Mouse (Mus musculus) myocyte (in vitro differentiated cells): ENCODE results near the gene Prkg1. TPM values are rescaled to one million over a fixed set of nuclear protein-coding genes. Genes with fewer than 3 reads are reported as not detected.
"Not testable (repeated sequence)": the region's sequence is repeated elsewhere in the genome, so short reads cannot be mapped to it uniquely, and the experiment has no call there.

Experiments used
- H3K27me3 ChIP-seq: one replicate; pipeline ENCODE4 v1.6.1; 2011; ENCODE audit not compliant: control insufficient read depth, insufficient read depth, insufficient read length
- H3K36me3 ChIP-seq: one replicate; pipeline ENCODE4 v1.6.1; 2011; ENCODE audit not compliant: control insufficient read depth, insufficient read depth
- H3K4me2 ChIP-seq: one replicate; pipeline ENCODE4 v1.6.1; 2011; ENCODE audit warnings: low read depth, control low read depth
- H3K4me3 ChIP-seq: one replicate; pipeline ENCODE4 v1.5.1; 2011; ENCODE audit warnings: mild to moderate bottlenecking, control low read depth, moderate library complexity
- H3K79me2 ChIP-seq: one replicate; pipeline ENCODE4 v1.6.1; 2011; ENCODE audit not compliant: control insufficient read depth, insufficient read depth
- H3ac ChIP-seq: one replicate; pipeline ENCODE4 v1.6.1; 2011; ENCODE audit not compliant: control insufficient read depth, insufficient read length
- CEBPB ChIP-seq: IDR thresholded peaks from 2 replicates; pipeline ENCODE4 v1.6.1; 2011; ENCODE audit warnings: mild to moderate bottlenecking, moderate library complexity; ENCODE audit not compliant: poor library complexity, insufficient read depth, severe bottlenecking
- E2F4 ChIP-seq: IDR thresholded peaks from one replicate; pipeline ENCODE4 v1.6.1; 2011; ENCODE audit warnings: mild to moderate bottlenecking, control low read depth, moderate library complexity; ENCODE audit not compliant: insufficient read depth
- MAX ChIP-seq: IDR thresholded peaks from one replicate; pipeline ENCODE4 v1.6.1; 2011; ENCODE audit warnings: low read depth, mild to moderate bottlenecking, control low read depth
- MYOD1 ChIP-seq, 3 experiments: IDR thresholded peaks; one replicate each; pipeline ENCODE4 v1.6.1; 2011; ENCODE audit warnings: control low read depth in 2 of 3, low read depth in 2 of 3, mild to moderate bottlenecking in 2 of 3, moderate library complexity in 1 of 3; ENCODE audit not compliant: insufficient read length in 2 of 3, control insufficient read depth in 1 of 3
- MYOG ChIP-seq, 3 experiments: IDR thresholded peaks; one replicate each; pipeline ENCODE4 v1.6.1; 2011; ENCODE audit warnings: control low read depth in 2 of 3, low read depth in 2 of 3, mild to moderate bottlenecking in 2 of 3; ENCODE audit not compliant: insufficient read length in 2 of 3, control insufficient read depth in 1 of 3, insufficient read depth in 1 of 3
- POLR2A ChIP-seq: IDR thresholded peaks from one replicate; pipeline ENCODE4 v1.6.1; 2011; ENCODE audit warnings: low read depth, mild to moderate bottlenecking, control low read depth, moderate library complexity; ENCODE audit not compliant: insufficient read length
- POLR2AphosphoS2 ChIP-seq: IDR thresholded peaks from one replicate; pipeline ENCODE4 v1.6.1; 2011; ENCODE audit warnings: low read depth, control low read depth; ENCODE audit not compliant: insufficient read length
- REST ChIP-seq: IDR thresholded peaks from one replicate; pipeline ENCODE4 v1.6.1; 2011; ENCODE audit warnings: mild to moderate bottlenecking, control low read depth, moderate library complexity; ENCODE audit not compliant: insufficient read depth, insufficient read length
- SRF ChIP-seq: IDR thresholded peaks from one replicate; pipeline ENCODE4 v1.6.1; 2011; ENCODE audit warnings: low read depth; ENCODE audit not compliant: control insufficient read depth, insufficient read length
- TCF12 ChIP-seq: IDR thresholded peaks from one replicate; pipeline ENCODE4 v1.6.1; 2011; ENCODE audit warnings: mild to moderate bottlenecking, control low read depth; ENCODE audit not compliant: poor library complexity, insufficient read depth, severe bottlenecking
- TCF3 ChIP-seq: IDR thresholded peaks from one replicate; pipeline ENCODE4 v1.6.1; 2011; ENCODE audit warnings: low read depth, control low read depth; ENCODE audit not compliant: insufficient read length
- USF1 ChIP-seq: IDR thresholded peaks from one replicate; pipeline ENCODE4 v1.6.1; 2011; ENCODE audit warnings: low read depth, mild to moderate bottlenecking, control low read depth, moderate library complexity
- polyA plus RNA-seq: library from polyadenylated mRNA; unstranded; fragments of >200 nt; fragmentation: generic; extraction: Trizol; gene quantifications from one replicate; pipeline ENCODE4 v1.2.1, GENCODE M21; 2012; ENCODE audit warnings: missing spikeins

Gene Prkg1
- polyA plus RNA-seq, 1 experiment: 1.7 TPM

DNA sequence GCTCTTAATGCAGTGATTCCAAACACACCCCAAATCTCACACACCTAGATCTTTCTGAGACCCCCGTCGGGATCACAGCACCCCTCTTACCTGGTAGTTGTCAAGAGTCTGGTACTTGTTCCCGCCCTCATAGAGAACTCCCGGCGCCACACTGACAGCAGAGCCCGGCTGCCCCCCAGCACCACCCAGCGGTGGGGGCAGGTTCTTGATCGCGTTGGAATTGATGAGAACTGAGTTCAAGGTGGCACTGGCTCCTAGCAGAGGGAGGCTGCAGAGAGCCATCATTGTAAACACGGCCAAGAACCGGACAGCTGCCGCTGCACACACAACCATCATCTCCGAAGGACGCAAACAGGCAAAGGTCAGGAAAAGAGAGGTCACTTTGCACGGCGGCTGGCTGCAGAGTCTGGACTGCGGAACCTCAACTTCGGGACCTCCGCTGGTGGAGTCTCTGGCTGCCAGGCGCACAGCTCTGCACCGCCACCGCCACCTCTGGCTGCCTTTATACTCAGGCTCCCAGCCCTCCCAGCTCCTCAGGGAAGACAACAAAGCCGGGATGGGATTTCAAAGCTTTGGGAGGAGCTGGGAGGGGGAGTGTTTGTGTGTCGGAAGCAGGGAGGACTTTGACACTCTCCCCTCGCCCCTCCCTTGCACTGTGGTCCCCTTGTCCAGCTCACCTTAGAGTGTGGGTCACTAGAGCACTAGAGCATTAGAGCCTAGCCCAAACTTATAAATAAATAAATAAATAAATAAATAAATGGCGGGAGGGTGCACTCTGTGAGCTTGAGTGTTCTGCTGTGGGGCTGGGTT lies 1215.6 kb downstream of the Prkg1 start, which contains the start of gene Dkk1:
TSS of gene Dkk1 (minus strand) at position 622 of the 810 bp plus-strand sequence.
- no peaks in the 10 kb centered on the region for H3K79me2 ChIP-seq
- no peak for TF ChIP-seq MYOG (IDR thresholded peaks at IDR 0.05; ENCODE audit: control insufficient read depth in 1 of 3, insufficient read depth in 1 of 3, insufficient read length in 2 of 3, low read depth in 2 of 3)
- TF ChIP-seq SRF: no peak
- no peak for TF ChIP-seq TCF3
- no peak for TF ChIP-seq E2F4
- no peak for TF ChIP-seq MYOD1 (IDR thresholded peaks at IDR 0.05; ENCODE audit: control insufficient read depth in 1 of 3, insufficient read length in 2 of 3, low read depth in 2 of 3)
- TF ChIP-seq USF1: no peak
- no peak for TF ChIP-seq MAX
- no peak for TF ChIP-seq CEBPB
- no peak for TF ChIP-seq POLR2A
- TF ChIP-seq REST: no peak
- TF ChIP-seq POLR2AphosphoS2: no peak
- no peak for TF ChIP-seq TCF12
- H3K27me3 ChIP-seq: peaks cover 36% of the 10 kb centered on the region
- H3K4me2 ChIP-seq: no peak within 1 kb of the TSS
- no peaks in the 10 kb centered on the region for H3K36me3 ChIP-seq
- no peak within 1 kb of the TSS for H3K4me3 ChIP-seq
- no peak within 1 kb of the TSS for H3ac ChIP-seq

DNA sequence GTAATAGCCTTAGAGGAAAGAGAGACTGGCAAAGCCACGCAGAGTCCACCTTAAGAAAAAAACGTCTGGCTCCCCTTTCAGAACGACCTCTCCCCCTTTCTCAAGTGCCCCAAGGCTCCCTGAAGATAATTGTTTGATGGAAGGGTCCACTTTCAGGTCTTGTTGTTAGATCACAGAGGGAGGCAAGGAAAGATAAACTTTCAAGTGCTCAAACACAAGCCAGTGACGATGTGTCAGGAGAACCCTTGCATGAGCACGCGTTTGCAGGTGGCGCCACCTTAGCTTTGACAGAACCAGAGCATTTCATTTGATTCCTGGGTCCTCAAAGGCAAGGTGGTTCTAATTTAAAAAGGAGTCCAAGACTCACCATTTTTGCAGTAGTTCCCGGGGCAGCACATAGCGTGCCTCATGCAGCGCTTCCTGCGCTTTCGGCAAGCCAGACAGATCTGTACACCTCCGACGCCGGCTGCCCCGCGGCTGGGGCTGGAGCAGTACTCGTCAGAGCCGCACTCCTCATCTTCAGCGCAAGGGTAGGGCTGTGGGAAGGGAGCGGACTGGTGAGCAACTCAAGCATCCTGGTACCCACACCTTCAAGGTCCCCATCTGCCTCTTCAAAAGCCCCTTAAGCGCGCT lies 1216.3 kb downstream of the Prkg1 start:
- Histone ChIP-seq H3K4me3 (no peak overlapping the region), H3ac (no peak overlapping the region), H3K27me3 (peaks cover 36% of the 10 kb centered on the region), H3K4me2 (no peak overlapping the region), H3K36me3 (no peaks in the 10 kb centered on the region), H3K79me2 (no peaks in the 10 kb centered on the region)
- TF ChIP-seq MYOG (IDR thresholded peaks at IDR 0.05; ENCODE audit: control insufficient read depth in 1 of 3, insufficient read depth in 1 of 3, insufficient read length in 2 of 3, low read depth in 2 of 3): no peak
- no peak for TF ChIP-seq USF1
- no peak for TF ChIP-seq CEBPB
- no peak for TF ChIP-seq SRF
- TF ChIP-seq TCF3: no peak
- no peak for TF ChIP-seq REST
- no peak for TF ChIP-seq E2F4
- TF ChIP-seq POLR2AphosphoS2: no peak
- TF ChIP-seq MYOD1 (IDR thresholded peaks at IDR 0.05; ENCODE audit: control insufficient read depth in 1 of 3, insufficient read length in 2 of 3, low read depth in 2 of 3): no peak
- TF ChIP-seq POLR2A: no peak
- TF ChIP-seq TCF12: no peak
- no peak for TF ChIP-seq MAX

DNA sequence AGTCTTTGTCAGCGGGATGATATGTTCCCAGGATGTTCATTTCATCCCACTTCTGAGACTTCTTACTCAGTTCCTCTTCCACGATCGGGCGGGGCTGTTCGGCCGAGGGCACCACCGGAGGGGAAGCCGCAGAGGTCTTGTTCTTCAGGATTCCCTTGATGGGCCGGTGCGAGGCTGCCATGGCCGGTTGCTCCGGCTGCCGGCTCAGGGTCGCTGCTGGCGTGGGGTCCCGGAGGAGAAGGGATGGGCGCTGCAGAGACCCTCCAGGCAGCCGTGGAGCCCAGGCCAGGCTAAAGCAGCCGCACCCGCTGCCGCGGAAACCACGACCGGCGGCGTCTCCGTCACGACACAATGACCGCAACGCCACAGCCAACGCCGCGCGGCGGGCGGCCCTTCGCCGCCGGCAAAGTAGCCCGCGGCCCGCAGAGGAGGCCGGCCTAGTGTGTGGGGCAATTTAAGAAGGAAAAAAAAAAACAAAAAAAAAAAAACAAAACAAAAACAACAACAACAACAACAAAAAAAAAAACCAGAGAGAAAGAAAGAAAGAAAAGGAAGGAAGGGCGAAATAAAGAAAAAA lies 1225.4 kb downstream of the Prkg1 start:
- not testable (repeated sequence) for H3K4me3 ChIP-seq, H3K79me2 ChIP-seq, H3K27me3 ChIP-seq, H3K4me2 ChIP-seq, H3K36me3 ChIP-seq, H3ac ChIP-seq

DNA sequence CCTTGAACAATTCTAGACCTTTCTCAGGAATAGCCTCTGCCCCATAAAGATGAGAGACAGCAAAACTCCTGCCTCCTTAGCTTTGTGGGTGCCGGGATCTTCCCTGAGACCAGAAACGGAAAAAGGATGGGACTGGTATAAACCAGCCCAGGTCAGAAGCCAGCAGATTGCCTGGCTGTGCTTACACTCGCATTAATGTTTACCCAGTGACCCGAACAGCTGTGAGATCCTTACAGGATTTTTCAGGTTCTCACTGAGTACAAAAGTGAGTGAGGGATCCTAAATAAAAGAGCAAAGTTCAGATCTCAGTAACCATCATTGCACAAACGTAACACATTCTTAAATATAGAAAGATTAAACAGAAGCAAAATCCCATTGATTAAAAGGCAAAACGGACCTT lies 1248.1 kb downstream of the Prkg1 start:
- H3K4me2 ChIP-seq: no peak overlapping the region
- no peak for TF ChIP-seq MAX
- no peak for TF ChIP-seq MYOG (IDR thresholded peaks at IDR 0.05; ENCODE audit: control insufficient read depth in 1 of 3, insufficient read depth in 1 of 3, insufficient read length in 2 of 3, low read depth in 2 of 3)
- no peak for TF ChIP-seq E2F4
- TF ChIP-seq MYOD1 (IDR thresholded peaks at IDR 0.05; ENCODE audit: control insufficient read depth in 1 of 3, insufficient read length in 2 of 3, low read depth in 2 of 3): no peak
- no peaks in the 10 kb centered on the region for H3K36me3 ChIP-seq
- H3ac ChIP-seq: no peak overlapping the region
- H3K4me3 ChIP-seq: no peak overlapping the region
- no peaks in the 10 kb centered on the region for H3K27me3 ChIP-seq
- H3K79me2 ChIP-seq: no peaks in the 10 kb centered on the region

Other genes with a start within 250 kb of the Prkg1 start
- gene A1cf, start 103.7 kb upstream of the Prkg1 start, polyA plus RNA-seq: not detected